Mouse (Mus musculus): Measurements from ENCODE around the gene 1700025C18Rik. TPM values are rescaled to one million over a fixed set of nuclear protein-coding genes. Genes with fewer than 3 reads are reported as not detected.
A peak's percentile ranks its signal among the peaks of the same experiment; 100 is the strongest.

The 1700025C18Rik gene
- polyA plus RNA-seq (2015; fragmentation: Nextera tagmentation; extraction: Ambion mirVana) = not detected in 2 replicates

DNA sequence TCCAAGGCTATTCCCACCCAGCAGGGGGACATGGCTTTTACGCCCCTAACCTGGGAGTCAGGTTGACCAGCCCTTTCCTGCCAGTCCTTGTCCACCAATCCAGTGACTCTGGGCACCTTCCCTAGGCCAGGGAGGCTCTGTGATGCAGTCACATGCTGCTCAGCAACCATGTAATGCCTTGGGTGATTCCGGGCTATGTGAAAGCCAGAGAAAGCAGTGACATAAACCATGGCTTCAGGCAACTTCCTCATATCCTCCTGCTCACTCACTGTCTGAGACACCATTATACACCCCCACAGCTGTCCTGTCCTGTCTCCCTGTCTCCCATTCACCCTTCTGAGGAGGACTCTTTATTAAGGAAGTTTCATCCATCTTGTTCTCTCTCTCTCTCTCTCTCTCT lies at the start of gene 1700025C18Rik:
Gene 1700025C18Rik (minus strand): TSS at position 101 of the 400 bp plus-strand sequence.
- Histone ChIP-seq H3K36me3 (no peaks in the 10 kb centered on the region), H3K9me3 (no peaks in the 10 kb centered on the region), H3K4me2 (replicated peaks) (no peak within 1 kb of the TSS), H3K4me3 (no peak within 1 kb of the TSS), H3K27me3 (no peaks in the 10 kb centered on the region), H3K4me1 (peaks cover 16% of the 10 kb centered on the region), H3K27ac (replicated peaks) (no peak within 1 kb of the TSS), H3K9ac (replicated peaks) (no peak within 1 kb of the TSS)
- no peak for ATAC-seq (replicated peaks)
- 88% methylated on average over 2 of the region's 2 CpGs for WGBS

- peaks cover 45% of the 10 kb centered on the region for H3K4me1 ChIP-seq
- no peak overlapping the region for H3K4me3 ChIP-seq
- peak overlapping the region; percentile 86 for H3K27ac ChIP-seq (replicated peaks)
- peak overlapping the region; percentile 34; the same call in 1 of the 2 replicates for H3K9ac ChIP-seq (replicated peaks)
- H3K36me3 ChIP-seq = no peaks in the 10 kb centered on the region
- no peaks in the 10 kb centered on the region for H3K27me3 ChIP-seq
- ATAC-seq (replicated peaks) = peak; percentile 73
- H3K9me3 ChIP-seq = no peaks in the 10 kb centered on the region
- no peak overlapping the region; the same call in 1 of the 2 replicates for H3K4me2 ChIP-seq (replicated peaks)
- WGBS = 3% methylated on average over 16 of the region's 16 CpGs
Observed at GRCm38 (mm10) chr2:165136049-165136448, 45.5 kb upstream of the 1700025C18Rik start.

DNA sequence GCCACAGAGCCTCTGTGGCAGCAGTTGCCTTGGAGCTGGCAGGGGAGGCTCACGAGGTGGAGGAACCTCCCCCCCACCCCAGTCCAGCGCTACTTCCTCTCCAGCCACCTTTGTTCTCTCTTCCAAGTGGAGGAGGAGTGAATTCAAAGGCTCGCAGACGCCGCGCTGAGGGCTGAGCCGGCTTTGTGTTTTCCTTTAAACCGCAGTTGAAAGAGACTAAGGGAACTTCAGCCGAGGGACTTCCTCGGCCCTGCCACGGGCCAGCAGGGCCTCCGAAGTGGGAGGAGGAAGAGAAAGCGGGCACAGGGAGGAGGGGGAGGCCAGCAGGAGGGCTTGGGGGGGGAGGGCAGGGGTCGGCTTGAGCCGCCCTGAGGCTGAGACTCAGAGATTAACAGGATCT lies 43.0 kb upstream of the 1700025C18Rik start:
- peaks cover 40% of the 10 kb centered on the region for H3K4me1 ChIP-seq
- 0 out of 2 replicates have a peak overlapping the region, but pooled peaks have one; percentile 5 for H3K9ac ChIP-seq (replicated peaks)
- H3K9me3 ChIP-seq = no peaks in the 10 kb centered on the region
- no peak overlapping the region; the same call in 1 of the 2 replicates for H3K4me2 ChIP-seq (replicated peaks)
- no peaks in the 10 kb centered on the region for H3K36me3 ChIP-seq
- WGBS = 2% methylated on average over 14 of the region's 15 CpGs
- H3K27ac ChIP-seq (replicated peaks) = peak overlapping the region; percentile 54
- 0 out of 2 replicates have a peak, but pooled peaks have one; percentile 31 for ATAC-seq (replicated peaks)
- H3K27me3 ChIP-seq = no peaks in the 10 kb centered on the region
- H3K4me3 ChIP-seq = no peak overlapping the region

GRCm38 (mm10) chr2:165131428-165131827 lies 40.9 kb upstream of the 1700025C18Rik start:
- no peaks in the 10 kb centered on the region for H3K27me3 ChIP-seq
- WGBS = 37% methylated on average over 12 of the region's 12 CpGs
- H3K4me3 ChIP-seq = no peak overlapping the region
- peaks cover 38% of the 10 kb centered on the region for H3K4me1 ChIP-seq
- no peak overlapping the region for H3K9ac ChIP-seq (replicated peaks)
- no peaks in the 10 kb centered on the region for H3K9me3 ChIP-seq
- H3K36me3 ChIP-seq = no peaks in the 10 kb centered on the region
- H3K4me2 ChIP-seq (replicated peaks) = no peak overlapping the region
- no peak overlapping the region for H3K27ac ChIP-seq (replicated peaks)
- no peak for ATAC-seq (replicated peaks)

- no peak overlapping the region for H3K4me3 ChIP-seq
- H3K4me2 ChIP-seq (replicated peaks) = no peak overlapping the region
- H3K4me1 ChIP-seq = peaks cover 28% of the 10 kb centered on the region
- 0 out of 2 replicates have a peak, but pooled peaks have one; percentile 5 for ATAC-seq (replicated peaks)
- no peak overlapping the region for H3K9ac ChIP-seq (replicated peaks)
- 23% methylated on average over 4 of the region's 4 CpGs for WGBS
- no peak overlapping the region for H3K27ac ChIP-seq (replicated peaks)
- no peaks in the 10 kb centered on the region for H3K9me3 ChIP-seq
- no peaks in the 10 kb centered on the region for H3K36me3 ChIP-seq
- no peaks in the 10 kb centered on the region for H3K27me3 ChIP-seq
Observed at GRCm38 (mm10) chr2:165129189-165129588, 38.6 kb upstream of the 1700025C18Rik start.

DNA sequence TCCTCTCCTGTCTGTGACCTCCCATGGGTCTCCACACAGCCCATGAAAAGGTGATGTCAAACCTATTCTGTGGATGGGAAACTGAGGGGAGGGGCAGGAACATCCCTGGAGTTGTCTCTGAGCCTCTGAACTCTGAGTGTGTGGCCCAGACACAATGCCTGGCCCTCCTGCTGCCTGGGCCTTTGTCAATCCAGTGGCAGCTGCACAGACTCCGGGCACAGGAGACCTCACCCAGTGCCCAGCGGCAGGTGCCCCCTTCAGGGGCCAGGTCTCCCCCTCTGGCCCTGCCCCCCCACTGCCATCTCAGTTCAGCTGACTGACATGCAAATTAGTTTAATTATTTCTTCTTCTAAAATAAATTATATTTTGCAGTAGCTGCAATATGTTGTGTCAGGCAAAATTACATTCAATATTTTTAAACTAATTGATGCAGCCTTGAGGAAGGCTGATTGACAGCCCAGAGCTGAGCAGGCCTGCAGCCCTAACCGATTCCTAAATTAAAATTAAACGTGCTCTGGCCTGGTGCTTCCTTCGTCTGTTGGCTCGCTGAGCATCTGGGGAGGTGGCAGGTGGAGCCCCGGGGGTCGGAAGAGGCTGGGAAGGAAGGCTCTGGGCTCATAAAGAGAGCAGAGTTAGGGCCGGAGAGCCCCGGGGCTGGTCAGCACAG lies 36.5 kb upstream of the 1700025C18Rik start:
- H3K4me1 ChIP-seq = peaks cover 19% of the 10 kb centered on the region

GRCm38 (mm10) chr2:165121206-165121840 lies 30.8 kb upstream of the 1700025C18Rik start:
- 22% methylated on average over 10 of the region's 10 CpGs for WGBS
- H3K4me2 ChIP-seq (replicated peaks) = no peak overlapping the region
- H3K27me3 ChIP-seq = no peaks in the 10 kb centered on the region
- H3K4me3 ChIP-seq = no peak overlapping the region
- peak; percentile 30; the same call in 1 of the 2 replicates for ATAC-seq (replicated peaks)
- H3K9me3 ChIP-seq = no peaks in the 10 kb centered on the region
- no peak overlapping the region for H3K9ac ChIP-seq (replicated peaks)
- peaks cover 21% of the 10 kb centered on the region for H3K4me1 ChIP-seq
- no peaks in the 10 kb centered on the region for H3K36me3 ChIP-seq
- 0 out of 2 replicates have a peak overlapping the region, but pooled peaks have one; percentile 12 for H3K27ac ChIP-seq (replicated peaks)

More for the DNA sequence above, 36.5 kb upstream of the 1700025C18Rik start:
- Histone ChIP-seq H3K9ac (replicated peaks) (no peak overlapping the region), H3K4me2 (replicated peaks) (no peak overlapping the region), H3K9me3 (no peaks in the 10 kb centered on the region), H3K4me3 (no peak overlapping the region), H3K27me3 (no peaks in the 10 kb centered on the region), H3K27ac (replicated peaks) (peak overlapping the region; percentile 33), H3K36me3 (no peaks in the 10 kb centered on the region)
- 14% methylated on average over 10 of the region's 10 CpGs for WGBS
- ATAC-seq (replicated peaks) = no peak

DNA sequence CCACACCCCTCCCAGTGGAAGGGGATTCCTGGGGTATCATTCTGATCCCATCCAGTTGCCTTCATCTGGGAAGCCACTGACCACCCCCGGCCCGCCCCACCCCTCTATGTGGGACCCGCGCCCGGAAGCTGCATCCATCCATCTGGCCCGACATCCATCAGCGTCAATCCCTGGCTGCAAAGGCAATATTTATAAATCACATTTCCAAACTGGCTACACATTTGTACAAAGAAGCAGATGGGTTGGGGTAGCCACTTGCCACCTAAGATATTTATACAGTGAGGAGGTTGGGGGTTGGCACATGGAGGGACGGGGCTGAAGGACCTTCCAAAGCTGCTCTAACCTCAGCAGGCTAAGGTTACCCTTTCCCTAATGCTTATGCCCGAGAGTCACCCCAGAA lies 30.2 kb upstream of the 1700025C18Rik start:
- peaks cover 21% of the 10 kb centered on the region for H3K4me1 ChIP-seq
- no peaks in the 10 kb centered on the region for H3K36me3 ChIP-seq
- peak; percentile 46 for ATAC-seq (replicated peaks)
- H3K4me3 ChIP-seq = no peak overlapping the region
- H3K9me3 ChIP-seq = no peaks in the 10 kb centered on the region
- 0 out of 2 replicates have a peak overlapping the region, but pooled peaks have one; percentile 12 for H3K27ac ChIP-seq (replicated peaks)
- H3K27me3 ChIP-seq = no peaks in the 10 kb centered on the region
- 64% methylated on average over 9 of the region's 9 CpGs for WGBS
- H3K4me2 ChIP-seq (replicated peaks) = no peak overlapping the region
- H3K9ac ChIP-seq (replicated peaks) = no peak overlapping the region

- H3K27me3 ChIP-seq = peaks cover 36% of the 10 kb centered on the region
- no peaks in the 10 kb centered on the region for H3K36me3 ChIP-seq
- H3K4me3 ChIP-seq = no peak overlapping the region
- peaks cover 6% of the 10 kb centered on the region; the same call in 1 of the 2 replicates for H3K4me1 ChIP-seq
- WGBS = 26% methylated on average over 11 of the region's 11 CpGs
- H3K4me2 ChIP-seq (replicated peaks) = no peak overlapping the region
- H3K27ac ChIP-seq (replicated peaks) = no peak overlapping the region
- H3K9ac ChIP-seq (replicated peaks) = no peak overlapping the region
- no peak for ATAC-seq (replicated peaks)
- no peaks in the 10 kb centered on the region for H3K9me3 ChIP-seq
Observed at GRCm38 (mm10) chr2:165113733-165114132, 23.2 kb upstream of the 1700025C18Rik start.

DNA sequence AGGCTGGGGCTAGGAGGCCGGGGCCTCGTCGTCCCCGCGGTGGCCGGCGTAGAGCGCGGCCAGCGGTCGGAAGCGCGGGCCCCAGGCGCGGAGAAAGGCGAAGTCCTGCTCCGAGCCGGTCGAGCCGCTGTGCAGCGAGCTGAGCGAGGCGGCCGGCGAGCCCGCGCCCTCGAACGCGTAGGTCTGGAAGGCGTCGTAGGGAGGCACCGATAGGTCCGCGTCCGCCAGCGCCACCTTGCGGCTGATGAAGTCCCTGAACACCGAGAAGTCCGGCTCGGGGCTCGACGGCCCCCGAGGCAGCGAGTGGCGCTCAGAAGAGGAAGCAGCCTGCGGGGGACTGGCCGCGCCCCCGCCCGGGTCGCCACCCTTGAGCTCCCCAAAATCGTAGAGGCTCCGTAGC lies 21.6 kb upstream of the 1700025C18Rik start:
- peak; percentile 62 for ATAC-seq (replicated peaks)
- Histone ChIP-seq H3K27me3 (peaks cover 36% of the 10 kb centered on the region), H3K4me1 (peaks cover 6% of the 10 kb centered on the region; the same call in 1 of the 2 replicates), H3K4me2 (replicated peaks) (peak overlapping the region; percentile 28), H3K9me3 (no peaks in the 10 kb centered on the region), H3K9ac (replicated peaks) (no peak overlapping the region), H3K4me3 (peak overlapping the region; percentile 12), H3K36me3 (no peaks in the 10 kb centered on the region), H3K27ac (replicated peaks) (no peak overlapping the region)
- under 1% methylated on average over 54 of the region's 54 CpGs for WGBS

GRCm38 (mm10) chr2:165106585-165106984 lies 16.0 kb upstream of the 1700025C18Rik start:
- Histone ChIP-seq H3K4me3 (no peak overlapping the region), H3K4me2 (replicated peaks) (no peak overlapping the region), H3K27ac (replicated peaks) (no peak overlapping the region), H3K9ac (replicated peaks) (no peak overlapping the region), H3K36me3 (no peaks in the 10 kb centered on the region), H3K9me3 (no peaks in the 10 kb centered on the region), H3K27me3 (peaks cover 15% of the 10 kb centered on the region), H3K4me1 (peaks cover 12% of the 10 kb centered on the region)
- peak; percentile 12; the same call in 1 of the 2 replicates for ATAC-seq (replicated peaks)
- 20% methylated on average over 18 of the region's 18 CpGs for WGBS

- H3K4me2 ChIP-seq (replicated peaks) = no peak overlapping the region
- peak overlapping the region; percentile 40; the same call in 1 of the 2 replicates for H3K27ac ChIP-seq (replicated peaks)
- 43% methylated on average over 16 of the region's 16 CpGs for WGBS
- peak; percentile 17; the same call in 1 of the 2 replicates for ATAC-seq (replicated peaks)
- H3K27me3 ChIP-seq = peaks cover 5% of the 10 kb centered on the region; the same call in 1 of the 2 replicates
- H3K9me3 ChIP-seq = no peaks in the 10 kb centered on the region
- peaks cover 12% of the 10 kb centered on the region for H3K4me1 ChIP-seq
- no peaks in the 10 kb centered on the region for H3K36me3 ChIP-seq
- no peak overlapping the region for H3K4me3 ChIP-seq
- H3K9ac ChIP-seq (replicated peaks) = no peak overlapping the region
Observed at GRCm38 (mm10) chr2:165105513-165106079, 15.0 kb upstream of the 1700025C18Rik start.

Data from forebrain, embryonic 15.5 days (tissue).